Mouse (Mus musculus) liver, postnatal 0 days (tissue): Measurements from ENCODE around the gene Lasp1.

Experiments used
- CTCF ChIP-seq: sonication (generic); IDR thresholded peaks from 2 replicates; pipeline ENCODE4 v1.5.1; 2016; ENCODE audit warnings: antibody characterized with exemption, low read depth
- EP300 ChIP-seq: IDR thresholded peaks from 2 replicates; pipeline ENCODE4 v1.6.1; 2016; ENCODE audit warnings: antibody characterized with exemption, low read depth, mild to moderate bottlenecking

- TF ChIP-seq CTCF (no peak), EP300 (no peak)
These were observed 19.2 kb downstream of the Lasp1 start for GRCm38 (mm10) chr11:97818003-97818402.
